In genomic region chr9:82973321-82973892, GRCm38 (mm10) we compare ENCODE assay signal across 8 mouse cellular contexts. TPM values are rescaled to one million over a fixed set of nuclear protein-coding genes. Genes with fewer than 3 reads are reported as not detected.
A peak's percentile ranks its signal among the peaks of the same experiment; 100 is the strongest.
DNase-seq lines count a peak whose midpoint lies in the region; ATAC-seq and TF ChIP-seq lines count a peak whose summit lies in the region.

No protein-coding gene starts in this region.

- ATAC-seq in lung, embryonic 15.5 days (ENCODE audit: borderline replicate concordance, extremely low read depth, low FRiP score, low TSS enrichment) = no peak
- no peak for ATAC-seq in heart, embryonic 14.5 days (ENCODE audit: insufficient number of reproducible peaks, insufficient read depth, low FRiP score, low read depth)
- no peak for ATAC-seq in limb, embryonic 13.5 days (ENCODE audit: low FRiP score, low read depth)

- TF ChIP-seq POLR2A in bone marrow macrophage, adult 2 months (IDR thresholded peaks at IDR 0.05; ENCODE audit: borderline replicate concordance, low read depth, low read length) = no peak

- peak overlapping the region; percentile 94 for H3K4me3 ChIP-seq in lung, embryonic 15.5 days
- H3K4me3 ChIP-seq in bone marrow macrophage, adult 2 months (ENCODE audit: insufficient read depth, low read length) = peak overlapping the region; percentile 100
- peak overlapping the region; percentile 33 to 97; a peak in 3 of 4 replicates for H3K4me3 ChIP-seq in heart, embryonic 14.5 days (ENCODE audit: control insufficient read depth in 1 of 2, insufficient read depth in 1 of 2, low read depth in 1 of 2, low read length in 2 of 2)
- peak overlapping the region; percentile 82 for H3K4me3 ChIP-seq in limb, embryonic 13.5 days

- WGBS in lung, embryonic 15.5 days = 10% methylated on average over 8 of the region's 8 CpGs
- WGBS in heart, embryonic 14.5 days = 34% methylated on average over 8 of the region's 8 CpGs
- whole genome bisulfite sequencing in limb, embryonic 13.5 days = 14% methylated on average over 8 of the region's 8 CpGs

- peaks cover 17% of the 10 kb centered on the region for H3K4me1 ChIP-seq in lung, embryonic 15.5 days
- peaks cover 11% of the 10 kb centered on the region for H3K4me1 ChIP-seq in bone marrow macrophage, adult 2 months (ENCODE audit: control insufficient read depth, insufficient read depth, low read length)
- H3K4me1 ChIP-seq in heart, embryonic 14.5 days (ENCODE audit: control insufficient read depth in 2 of 2, insufficient read depth in 2 of 2, low read length in 2 of 2) = peaks cover 0 to 17% of the 10 kb centered on the region in 2 experiments; a peak in 3 of 4 replicates
- peaks cover 21% of the 10 kb centered on the region for H3K4me1 ChIP-seq in limb, embryonic 13.5 days

- H3K9ac ChIP-seq in lung, embryonic 15.5 days = peak overlapping the region; percentile 44
- H3K9ac ChIP-seq in heart, embryonic 14.5 days (ENCODE audit: low read length) = peak overlapping the region; percentile 99
- peak overlapping the region; percentile 96 for H3K9ac ChIP-seq in limb, embryonic 13.5 days

- H3K9me3 ChIP-seq in lung, embryonic 15.5 days = no peaks in the 10 kb centered on the region
- H3K9me3 ChIP-seq in heart, embryonic 14.5 days (ENCODE audit: control insufficient read depth, low read length) = no peaks in the 10 kb centered on the region
- no peaks in the 10 kb centered on the region for H3K9me3 ChIP-seq in limb, embryonic 13.5 days

- H3K36me3 ChIP-seq in lung, embryonic 15.5 days = no peaks in the 10 kb centered on the region
- no peaks in the 10 kb centered on the region for H3K36me3 ChIP-seq in heart, embryonic 14.5 days (ENCODE audit: control insufficient read depth, insufficient read depth, low read length)
- H3K36me3 ChIP-seq in limb, embryonic 13.5 days = no peaks in the 10 kb centered on the region
- no peaks in the 10 kb centered on the region for H3K36me3 ChIP-seq in splenic B cell, adult 2 months (ENCODE audit: control insufficient read depth, insufficient read depth, low read length, poor library complexity, severe bottlenecking)

- TF ChIP-seq CTCF in bone marrow macrophage, adult 2 months (IDR thresholded peaks at IDR 0.05; ENCODE audit: low read depth, low read length) = no peak

- no peaks in the 10 kb centered on the region for H3K27me3 ChIP-seq in lung, embryonic 15.5 days
- no peaks in the 10 kb centered on the region for H3K27me3 ChIP-seq in heart, embryonic 14.5 days (ENCODE audit: control insufficient read depth, insufficient read depth, low read length)
- no peaks in the 10 kb centered on the region for H3K27me3 ChIP-seq in limb, embryonic 13.5 days
- H3K27me3 ChIP-seq in splenic B cell, adult 2 months (ENCODE audit: control insufficient read depth, insufficient read depth, low read length, poor library complexity, severe bottlenecking) = no peaks in the 10 kb centered on the region

- peak overlapping the region; percentile 59 for H3K4me2 ChIP-seq in lung, embryonic 15.5 days
- peak overlapping the region; percentile 87 for H3K4me2 ChIP-seq in heart, embryonic 14.5 days (ENCODE audit: low read length)
- H3K4me2 ChIP-seq in limb, embryonic 13.5 days (replicated peaks) = peak overlapping the region; percentile 83

- DNase-seq in lung, postnatal 14 days = no peak
- peak; percentile 20 for DNase-seq in splenic B cell, adult 2 months (ENCODE audit: low read depth, low spot score)
- no peak for DNase-seq in ovary, adult 18-20 months (ENCODE audit: low spot score)
- DNase-seq in cerebellum, postnatal 4 days (ENCODE audit: low spot score in 2 of 2) = no peak

- no peak overlapping the region for H3K27ac ChIP-seq in lung, embryonic 15.5 days
- peak overlapping the region; percentile 43; the same call in 1 of the 2 replicates for H3K27ac ChIP-seq in bone marrow macrophage, adult 2 months (ENCODE audit: insufficient read depth, low read depth, low read length)
- H3K27ac ChIP-seq in heart, embryonic 14.5 days (replicated peaks in 1 of 2; ENCODE audit: control insufficient read depth in 1 of 2, insufficient read depth in 1 of 2, low read depth in 2 of 2, low read length in 2 of 2) = peak overlapping the region; percentile 66 to 98; a peak in 3 of 4 replicates
- peak overlapping the region; percentile 100; the same call in 1 of the 2 replicates for H3K27ac ChIP-seq in limb, embryonic 13.5 days

RNA-seq across cellular contexts. Expression of gene Phip, which starts 1.9 kb away (rescaled TPM):
- 76.2 and 84.3 TPM in 2 replicates for polyA plus RNA-seq in lung, embryonic 15.5 days (2015; fragmentation: Nextera tagmentation; extraction: Ambion mirVana)
- 40.3 and 46.6 TPM in 2 replicates for polyA plus RNA-seq in bone marrow macrophage, adult 2 months (2012; ENCODE audit: insufficient read depth, insufficient read length, missing spikeins)
- polyA plus RNA-seq in heart, embryonic 14.5 days (2014; fragmentation: Nextera tagmentation; extraction: Ambion mirVana) = 51.7 and 52.4 TPM in 2 replicates
- polyA plus RNA-seq in limb, embryonic 13.5 days (2015; fragmentation: Nextera tagmentation; extraction: Ambion mirVana) = 113 and 119 TPM in 2 replicates

Comparison
In these comparisons a context has a peak if more than half of its experiments do, and no peak if none do; other contexts are left out.
1. H3K9ac ChIP-seq: peak in every context shown above with its lines; median percentile 99 in heart, embryonic 14.5 days; 96 in limb, embryonic 13.5 days; 44 in lung, embryonic 15.5 days.